Mouse (Mus musculus) ES-CJ7 (cell line): Measurements from ENCODE around the gene Stard7.
"Not testable (repeated sequence)": the region's sequence is repeated elsewhere in the genome, so short reads cannot be mapped to it uniquely, and the experiment has no call there.

Experiments
- DNase-seq: peaks from one replicate; pipeline ENCODE4 v3.0.0; 2011; ENCODE audit warnings: low read depth, low spot score

Stard7 gene

GRCm38 (mm10) chr2:127274590-127274989 lies 4.6 kb downstream of the Stard7 start:
- DNase-seq, result no peak

- DNase-seq, result no peak
Measured at GRCm38 (mm10) chr2:127275551-127276320, 5.7 kb downstream of the Stard7 start.

GRCm38 (mm10) chr2:127278162-127278561 lies 8.1 kb downstream of the Stard7 start:
- DNase-seq, result no peak

- DNase-seq, result no peak
Measured at GRCm38 (mm10) chr2:127292250-127292649, 22.2 kb downstream of the Stard7 start.

- DNase-seq, result no peak
Measured at GRCm38 (mm10) chr2:127297001-127297805, 27.2 kb downstream of the Stard7 start.

GRCm38 (mm10) chr2:127298056-127298455 lies 28.0 kb downstream of the Stard7 start:
- no peak for DNase-seq

GRCm38 (mm10) chr2:127300701-127301100 lies 30.7 kb downstream of the Stard7 start:
- DNase-seq, result peak; percentile 51

GRCm38 (mm10) chr2:127301883-127302282 lies 31.9 kb downstream of the Stard7 start:
- DNase-seq, result peak; percentile 12

- not testable (repeated sequence) for DNase-seq
Measured at GRCm38 (mm10) chr2:127304192-127304591, 34.2 kb downstream of the Stard7 start.

- DNase-seq, result no peak
Measured at GRCm38 (mm10) chr2:127304609-127305210, 34.7 kb downstream of the Stard7 start.

GRCm38 (mm10) chr2:127306123-127306522 lies 36.1 kb downstream of the Stard7 start:
- DNase-seq, result no peak

- DNase-seq, result peak; percentile 69
Measured at GRCm38 (mm10) chr2:127307179-127307578, 37.2 kb downstream of the Stard7 start.

GRCm38 (mm10) chr2:127308660-127309059 lies 38.6 kb downstream of the Stard7 start:
- peak; percentile 69 for DNase-seq

GRCm38 (mm10) chr2:127310246-127310645 lies 40.2 kb downstream of the Stard7 start:
- no peak for DNase-seq

- DNase-seq, result no peak
Measured at GRCm38 (mm10) chr2:127310685-127311084, 40.7 kb downstream of the Stard7 start.

- no peak for DNase-seq
Measured at GRCm38 (mm10) chr2:127311193-127311592, 41.2 kb downstream of the Stard7 start.

- no peak for DNase-seq
Measured at GRCm38 (mm10) chr2:127312801-127313200, 42.8 kb downstream of the Stard7 start.

GRCm38 (mm10) chr2:127313878-127314277 lies 43.9 kb downstream of the Stard7 start:
- no peak for DNase-seq

GRCm38 (mm10) chr2:127314467-127315154 lies 44.6 kb downstream of the Stard7 start:
- DNase-seq, result no peak

GRCm38 (mm10) chr2:127315155-127315470 lies 45.1 kb downstream of the Stard7 start:
- no peak for DNase-seq

GRCm38 (mm10) chr2:127316431-127316830 lies 46.4 kb downstream of the Stard7 start:
- no peak for DNase-seq

- DNase-seq, result no peak
Measured at GRCm38 (mm10) chr2:127318136-127318535, 48.1 kb downstream of the Stard7 start.
